Mouse (Mus musculus) lung, embryonic 16.5 days (tissue): ENCODE data around the gene Fnbp1. TPM values are rescaled to one million over a fixed set of nuclear protein-coding genes. Genes with fewer than 3 reads are reported as not detected.

Experiments
- ATAC-seq: fragments of 200-750 bp; cut with Nextera tagmentation; 2 replicates; pipeline ENCODE4 v1.8.0; 2017; ENCODE audit warnings: low read depth, mild to moderate bottlenecking, moderate library complexity
- H3K27ac ChIP-seq: fragments of 300-500 bp; sonication (generic); 2 replicates; pipeline ENCODE4 v1.5.1; 2014; ENCODE audit warnings: mild to moderate bottlenecking, control low read depth, low read length
- H3K27me3 ChIP-seq: fragments of 300-500 bp; sonication (generic); 2 replicates; pipeline ENCODE4 v1.6.1; 2014; ENCODE audit warnings: low read depth, low read length, mixed read lengths; ENCODE audit not compliant: control insufficient read depth, insufficient read depth
- H3K36me3 ChIP-seq: fragments of 300-500 bp; sonication (generic); 2 replicates; pipeline ENCODE4 v1.6.1; 2014; ENCODE audit warnings: low read length; ENCODE audit not compliant: control insufficient read depth, insufficient read depth
- H3K4me1 ChIP-seq: fragments of 300-500 bp; sonication (generic); replicated peaks from 2 replicates; pipeline ENCODE4 v1.6.1; 2014; ENCODE audit warnings: low read length, mixed read lengths; ENCODE audit not compliant: control insufficient read depth, insufficient read depth
- H3K4me2 ChIP-seq: fragments of 300-500 bp; sonication (generic); 2 replicates; pipeline ENCODE4 v1.6.1; 2014; ENCODE audit warnings: low read depth, low read length, control low read depth
- H3K4me3 ChIP-seq: fragments of 300-500 bp; sonication (generic); 2 replicates; pipeline ENCODE4 v1.5.1; 2014; ENCODE audit warnings: mild to moderate bottlenecking, low read length, control low read depth
- H3K9ac ChIP-seq: fragments of 300-500 bp; sonication (generic); 2 replicates; pipeline ENCODE4 v1.6.1; 2014; ENCODE audit warnings: low read length, control low read depth
- H3K9me3 ChIP-seq: fragments of 300-500 bp; sonication (generic); 2 replicates; pipeline ENCODE4 v1.6.1; 2016; ENCODE audit warnings: low read length; ENCODE audit not compliant: control insufficient read depth
- WGBS: fragments of 180-500 bp; shearing (Covaris S2); extraction: QIAGEN DNeasy Blood & Tissue Kit; methylation state at CpG from one replicate; pipeline ENCODE4 v1.1.7; 2014; 5-methylcytosine and 5-hydroxymethylcytosine counted together
- polyA plus RNA-seq: library from polyadenylated mRNA; unstranded; fragments of >200 nt; fragmentation: Nextera tagmentation; extraction: Ambion mirVana; gene quantifications from 2 replicates; pipeline ENCODE4 v1.2.1, GENCODE M21; 2015

Fnbp1 gene
- polyA plus RNA-seq, 1 experiment from 2014 or later, result 18.1 TPM

DNA sequence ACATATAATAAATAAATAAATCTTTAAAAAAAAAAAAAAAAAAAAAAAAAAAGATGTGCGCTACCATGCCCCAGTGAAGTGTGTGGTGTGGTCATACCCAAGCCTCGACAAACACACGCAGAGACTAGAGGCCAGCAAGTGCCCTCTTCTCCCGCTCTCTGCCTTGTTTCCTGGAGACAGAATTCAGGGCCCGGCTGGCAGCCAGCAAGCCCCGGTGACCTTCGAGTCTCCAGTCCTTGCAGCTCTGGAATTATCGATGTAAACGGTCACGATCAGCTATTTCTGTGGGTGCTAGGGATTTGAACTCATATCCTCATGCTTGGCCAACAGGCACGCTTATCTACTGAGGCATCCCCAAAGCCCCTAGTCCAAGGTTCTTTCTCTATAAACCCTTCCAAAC lies 43.2 kb downstream of the Fnbp1 start:
- no peak overlapping the region for H3K4me2 ChIP-seq
- peaks cover 3% of the 10 kb centered on the region; the same call in 1 of the 2 replicates for H3K36me3 ChIP-seq
- H3K9ac ChIP-seq, result no peak overlapping the region
- no peak overlapping the region for H3K4me3 ChIP-seq
- WGBS, result 91% methylated on average over 11 of the region's 11 CpGs
- H3K27me3 ChIP-seq, result no peaks in the 10 kb centered on the region
- H3K27ac ChIP-seq, result no peak overlapping the region
- peaks cover 5% of the 10 kb centered on the region; the same call in 1 of the 2 replicates for H3K4me1 ChIP-seq
- no peaks in the 10 kb centered on the region for H3K9me3 ChIP-seq
- no peak for ATAC-seq

DNA sequence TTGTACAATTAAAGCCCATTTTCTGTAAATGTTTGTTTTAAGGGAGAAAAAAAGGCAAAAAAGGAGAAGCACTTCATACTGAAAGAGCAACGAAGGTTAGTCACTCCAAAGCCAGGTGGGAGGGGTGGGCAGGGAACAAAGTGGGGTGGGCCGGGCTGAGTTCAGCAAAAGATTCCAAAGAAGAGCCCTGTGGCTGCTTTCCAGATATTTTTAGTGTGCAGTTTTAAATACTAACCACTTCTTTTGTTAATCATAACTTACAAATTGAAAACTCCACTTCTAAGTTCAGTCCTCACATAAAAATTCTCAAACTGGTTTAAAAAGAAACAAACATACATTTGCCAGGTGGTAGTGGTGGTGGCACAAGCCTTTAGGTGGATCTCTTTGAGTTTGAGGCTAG lies 44.5 kb downstream of the Fnbp1 start:
- H3K9ac ChIP-seq, result no peak overlapping the region
- WGBS, result 52% methylated on average over 2 of the region's 2 CpGs
- ATAC-seq, result no peak
- peaks cover 5% of the 10 kb centered on the region; the same call in 1 of the 2 replicates for H3K4me1 ChIP-seq
- peaks cover 3% of the 10 kb centered on the region; the same call in 1 of the 2 replicates for H3K36me3 ChIP-seq
- no peak overlapping the region for H3K27ac ChIP-seq
- no peaks in the 10 kb centered on the region for H3K27me3 ChIP-seq
- no peaks in the 10 kb centered on the region for H3K9me3 ChIP-seq
- no peak overlapping the region for H3K4me3 ChIP-seq
- H3K4me2 ChIP-seq, result no peak overlapping the region

DNA sequence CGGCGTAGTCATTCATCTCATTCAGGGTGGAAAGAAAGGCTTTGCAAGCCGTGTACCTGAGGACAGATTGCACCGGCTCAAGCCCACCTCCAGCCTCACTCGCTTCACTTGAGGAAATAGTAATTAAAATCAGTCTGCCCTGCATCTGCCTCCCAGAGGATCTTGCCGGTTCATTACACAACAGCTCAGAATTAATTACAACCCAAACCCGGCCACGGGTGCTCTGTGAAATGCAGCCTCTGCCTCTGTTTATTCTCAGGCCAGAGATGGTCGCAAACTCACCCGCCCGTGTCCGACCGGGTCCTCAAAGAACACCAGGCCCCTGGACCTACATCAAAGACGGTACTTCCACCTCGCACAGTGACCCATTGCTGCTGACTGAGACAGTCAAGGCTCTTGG lies 45.7 kb downstream of the Fnbp1 start:
- no peak overlapping the region for H3K4me2 ChIP-seq
- H3K4me1 ChIP-seq, result peaks cover 2% of the 10 kb centered on the region; the same call in 1 of the 2 replicates
- no peaks in the 10 kb centered on the region for H3K27me3 ChIP-seq
- H3K4me3 ChIP-seq, result no peak overlapping the region
- H3K9ac ChIP-seq, result no peak overlapping the region
- ATAC-seq, result no peak
- no peaks in the 10 kb centered on the region for H3K9me3 ChIP-seq
- H3K27ac ChIP-seq, result no peak overlapping the region
- 84% methylated on average over 15 of the region's 15 CpGs for WGBS
- peaks cover 3% of the 10 kb centered on the region; the same call in 1 of the 2 replicates for H3K36me3 ChIP-seq

DNA sequence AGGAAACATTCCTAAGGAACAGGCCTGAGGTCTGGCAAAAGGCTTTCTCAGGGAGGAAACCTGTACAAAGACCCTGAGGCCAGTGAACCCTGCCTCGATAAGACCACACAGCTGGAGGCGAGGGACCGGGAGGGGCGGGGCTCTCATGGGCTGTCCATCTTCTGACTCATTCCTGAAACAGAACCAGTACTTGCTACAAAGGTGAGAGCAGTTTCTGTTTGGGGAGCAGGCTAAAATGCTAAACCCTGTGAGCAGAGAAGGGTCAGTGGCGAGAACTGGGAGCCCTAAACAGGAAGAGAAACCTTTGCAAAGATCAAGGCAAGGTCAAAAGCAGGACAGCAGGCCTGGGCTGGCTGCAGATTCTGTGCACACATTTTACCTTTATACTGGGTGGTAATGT lies 47.2 kb downstream of the Fnbp1 start:
- Histone ChIP-seq H3K9ac (no peak overlapping the region), H3K4me2 (no peak overlapping the region), H3K27ac (no peak overlapping the region), H3K36me3 (peaks cover 3% of the 10 kb centered on the region; the same call in 1 of the 2 replicates), H3K27me3 (no peaks in the 10 kb centered on the region), H3K4me3 (no peak overlapping the region), H3K9me3 (no peaks in the 10 kb centered on the region), H3K4me1 (no peaks in the 10 kb centered on the region)
- WGBS, result 53% methylated on average over 5 of the region's 5 CpGs
- ATAC-seq, result no peak

DNA sequence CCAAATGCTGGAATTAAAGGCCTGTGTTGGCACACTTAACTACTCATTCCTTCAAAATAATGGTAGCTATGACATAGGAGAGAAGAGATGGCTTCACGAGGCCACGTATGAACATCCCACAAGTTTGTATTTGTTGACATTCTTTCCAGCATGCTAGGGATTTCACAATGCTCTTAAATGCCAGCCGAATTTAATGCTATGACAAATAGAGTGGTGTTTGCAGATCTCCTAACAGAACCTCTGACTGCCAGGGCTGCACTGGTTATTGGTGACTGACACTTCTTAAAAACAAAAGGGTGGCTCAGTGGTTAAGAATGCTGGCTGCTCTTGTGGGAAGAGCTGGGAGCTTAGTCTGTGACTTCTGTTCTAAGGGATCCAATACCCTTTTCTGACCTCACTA lies 48.9 kb downstream of the Fnbp1 start:
- WGBS, result 66% methylated on average over 3 of the region's 3 CpGs
- Histone ChIP-seq H3K9ac (no peak overlapping the region), H3K9me3 (no peaks in the 10 kb centered on the region), H3K4me2 (no peak overlapping the region), H3K36me3 (peaks cover 3% of the 10 kb centered on the region; the same call in 1 of the 2 replicates), H3K27ac (no peak overlapping the region), H3K27me3 (no peaks in the 10 kb centered on the region), H3K4me3 (no peak overlapping the region), H3K4me1 (peaks cover 11% of the 10 kb centered on the region)
- ATAC-seq, result no peak

DNA sequence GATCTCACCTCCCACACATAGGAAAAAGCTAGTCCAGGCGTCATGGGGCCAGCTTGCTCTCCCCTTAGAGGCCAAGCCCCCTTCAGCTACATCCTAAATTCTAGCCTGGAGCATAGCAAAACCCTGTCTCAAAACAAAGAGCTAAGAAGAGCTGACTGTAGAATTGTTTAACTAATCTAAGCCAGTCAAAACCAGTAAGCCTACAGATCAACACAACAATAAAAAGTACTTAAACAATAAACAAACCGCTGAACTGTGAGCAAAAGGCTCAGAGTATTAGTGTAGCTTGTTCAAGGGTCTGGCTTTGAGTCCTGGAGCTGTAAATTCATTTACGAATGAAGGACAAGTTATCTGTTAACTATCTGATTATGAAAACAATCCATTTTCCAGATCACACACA lies 50.6 kb downstream of the Fnbp1 start:
- H3K9ac ChIP-seq, result no peak overlapping the region
- no peaks in the 10 kb centered on the region for H3K27me3 ChIP-seq
- no peak overlapping the region for H3K27ac ChIP-seq
- no peaks in the 10 kb centered on the region for H3K9me3 ChIP-seq
- H3K4me2 ChIP-seq, result no peak overlapping the region
- peaks cover 23% of the 10 kb centered on the region for H3K4me1 ChIP-seq
- peaks cover 3% of the 10 kb centered on the region; the same call in 1 of the 2 replicates for H3K36me3 ChIP-seq
- WGBS, result 56% methylated on average over 3 of the region's 3 CpGs
- no peak overlapping the region for H3K4me3 ChIP-seq
- no peak for ATAC-seq

DNA sequence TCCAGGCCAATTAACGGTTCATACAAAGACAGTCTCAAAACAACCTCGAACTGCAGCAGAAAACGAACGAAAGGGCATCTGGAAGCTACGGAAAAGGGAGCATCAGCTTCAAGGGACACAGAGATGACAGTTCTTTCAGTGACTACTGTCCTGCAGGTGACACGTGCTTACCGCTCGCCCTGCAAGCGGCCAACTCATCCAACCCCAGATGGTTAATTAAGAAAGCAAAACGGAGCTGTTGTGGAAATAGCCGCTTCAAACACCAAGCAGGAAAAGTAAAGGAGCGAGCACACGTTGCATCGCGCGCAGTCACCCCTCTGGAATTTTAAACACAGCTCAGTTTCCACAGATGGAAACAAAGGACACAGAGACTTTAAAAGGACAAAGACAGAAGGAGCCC lies 52.2 kb downstream of the Fnbp1 start:
- no peak for ATAC-seq
- Histone ChIP-seq H3K9ac (no peak overlapping the region), H3K27ac (no peak overlapping the region), H3K4me3 (no peak overlapping the region), H3K27me3 (no peaks in the 10 kb centered on the region), H3K9me3 (no peaks in the 10 kb centered on the region), H3K4me2 (no peak overlapping the region), H3K4me1 (peaks cover 23% of the 10 kb centered on the region), H3K36me3 (peaks cover 3% of the 10 kb centered on the region; the same call in 1 of the 2 replicates)
- 77% methylated on average over 16 of the region's 16 CpGs for WGBS

DNA sequence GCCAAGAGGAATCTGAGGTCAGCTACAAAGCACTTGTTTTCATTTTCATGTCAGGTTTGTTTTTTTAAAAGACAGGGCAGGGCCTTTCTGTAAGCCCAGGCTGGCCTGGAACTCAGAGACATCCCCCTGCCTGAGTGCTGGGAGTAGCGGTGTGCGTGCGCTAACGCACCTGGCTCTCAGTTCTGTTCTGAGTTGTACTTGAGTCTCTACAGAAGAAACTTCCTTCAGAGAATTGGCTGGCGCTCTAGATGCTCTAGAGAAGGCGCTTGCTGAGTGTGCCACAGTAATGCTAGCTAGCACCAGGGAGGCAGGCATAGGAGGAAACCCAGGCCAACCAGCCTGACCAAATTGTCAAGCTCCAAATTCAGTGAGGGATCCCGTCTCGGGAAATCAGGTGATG lies 52.9 kb downstream of the Fnbp1 start:
- no peaks in the 10 kb centered on the region for H3K27me3 ChIP-seq
- WGBS, result 71% methylated on average over 8 of the region's 8 CpGs
- no peak overlapping the region for H3K4me2 ChIP-seq
- peak overlapping the region; percentile 31; the same call in 1 of the 2 replicates for H3K27ac ChIP-seq
- no peak for ATAC-seq
- H3K9me3 ChIP-seq, result no peaks in the 10 kb centered on the region
- H3K4me1 ChIP-seq, result peaks cover 23% of the 10 kb centered on the region
- H3K36me3 ChIP-seq, result peaks cover 8% of the 10 kb centered on the region
- H3K4me3 ChIP-seq, result no peak overlapping the region
- H3K9ac ChIP-seq, result no peak overlapping the region

DNA sequence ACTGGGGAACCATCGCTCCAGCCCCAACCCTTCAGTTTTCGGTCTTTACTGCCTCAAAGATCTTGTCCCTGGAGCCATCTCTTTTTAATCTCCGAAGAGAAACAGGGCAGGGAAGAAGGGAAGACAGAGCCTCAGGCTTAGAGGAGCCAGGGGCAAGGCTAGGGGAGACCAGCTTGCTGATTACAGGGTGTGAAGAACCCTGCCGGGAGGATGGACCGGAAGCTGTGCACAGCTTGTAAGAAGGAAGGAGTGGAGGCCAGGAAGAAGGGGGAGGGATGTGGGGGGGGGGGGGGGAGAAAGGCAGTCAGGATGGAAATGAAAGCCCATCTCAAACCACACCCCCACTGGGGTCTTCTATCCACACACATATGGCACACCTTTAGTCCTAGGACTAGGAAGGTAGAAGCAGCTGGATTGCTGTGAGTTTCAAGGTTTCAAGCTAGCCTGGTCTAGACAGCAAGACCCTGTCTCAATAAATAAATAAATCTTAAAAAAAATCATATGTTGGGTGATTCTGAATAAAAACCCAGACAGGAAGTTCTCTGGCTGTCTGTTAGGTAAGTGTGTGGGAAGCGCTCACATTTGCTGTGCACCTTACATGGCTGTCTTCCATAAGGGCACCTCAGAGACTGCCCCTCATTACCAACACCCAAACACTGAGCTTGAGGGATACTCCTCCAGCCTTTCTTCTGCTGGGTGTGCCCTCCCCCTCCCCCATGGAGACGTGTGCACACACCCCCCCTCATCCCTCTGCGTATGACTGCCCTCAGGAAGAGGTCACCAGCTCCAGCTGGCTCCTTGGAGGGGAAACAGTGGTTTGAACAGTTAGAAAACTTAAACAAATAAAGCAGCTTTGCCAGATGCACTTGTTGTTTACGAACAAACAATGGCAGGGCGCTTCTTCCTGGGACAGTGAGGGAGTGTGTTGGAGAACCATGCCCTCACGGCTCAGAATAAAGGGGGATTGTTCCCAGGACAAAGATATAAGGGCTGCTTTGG lies 53.8 kb downstream of the Fnbp1 start:
- peaks cover 7% of the 10 kb centered on the region for H3K36me3 ChIP-seq
- ATAC-seq, result peak; percentile 72
- no peak overlapping the region for H3K4me2 ChIP-seq
- no peaks in the 10 kb centered on the region for H3K9me3 ChIP-seq
- peak overlapping the region; percentile 44 for H3K27ac ChIP-seq
- H3K4me3 ChIP-seq, result no peak overlapping the region
- H3K27me3 ChIP-seq, result no peaks in the 10 kb centered on the region
- H3K4me1 ChIP-seq, result peaks cover 23% of the 10 kb centered on the region
- H3K9ac ChIP-seq, result no peak overlapping the region
- 23% methylated on average over 11 of the region's 11 CpGs for WGBS
